Mouse (Mus musculus): ENCODE measurements around the gene Itpr2.

GRCm38 (mm10) chr6:146344732-146345131, 157.3 kb downstream of the Itpr2 start:
- TF ChIP-seq CTCF (IDR thresholded peaks at IDR 0.05; ENCODE audit: borderline replicate concordance, insufficient read depth, low read depth, low read length) (peak; percentile 35; the same call in 1 of the 2 replicates), POLR2A (IDR thresholded peaks at IDR 0.05; ENCODE audit: borderline replicate concordance, insufficient read depth, low read length) (no peak)

All from cerebellum, adult 2 months (tissue).